Mouse (Mus musculus) MEL (cell line): ENCODE measurements around the gene Bfar. TPM values are rescaled to one million over a fixed set of nuclear protein-coding genes. Genes with fewer than 3 reads are reported as not detected.

ENCODE experiments used
- DNase-seq: peaks from one replicate; pipeline ENCODE4 v3.0.0; 2011; ENCODE audit warnings: low read depth, low spot score
- H3K27ac ChIP-seq: 2 replicates; pipeline ENCODE4 v1.5.1; 2012; ENCODE audit warnings: low read depth, mild to moderate bottlenecking, control low read depth, low read length, moderate library complexity; ENCODE audit not compliant: control insufficient read depth
- H3K27me3 ChIP-seq, 2 experiments: fragments of 150-350 bp in 1 of 2; sonication (generic) in 1 of 2; 2 replicates each; pipeline ENCODE4 v1.6.1; 2012; ENCODE audit warnings: low read length in 2 of 2, mild to moderate bottlenecking in 2 of 2, improper control_type of control experiment in 1 of 2, moderate library complexity in 1 of 2; ENCODE audit not compliant: insufficient read depth in 2 of 2, control insufficient read depth in 1 of 2
- H3K36me3 ChIP-seq, 2 experiments: 2 replicates each; pipeline ENCODE4 v1.6.1; 2012 to 2014; ENCODE audit warnings: low read length in 2 of 2, improper control_type of control experiment in 1 of 2, inconsistent platforms in 1 of 2, mild to moderate bottlenecking in 1 of 2; ENCODE audit not compliant: insufficient read depth in 2 of 2, control insufficient read depth in 1 of 2
- H3K4me1 ChIP-seq, 2 experiments: fragments of 150-350 bp in 1 of 2; sonication (generic) in 1 of 2; 2 replicates each; pipeline ENCODE4 v1.6.1; 2012; ENCODE audit warnings: low read length in 2 of 2, improper control_type of control experiment in 1 of 2, mild to moderate bottlenecking in 1 of 2; ENCODE audit not compliant: insufficient read depth in 2 of 2, control insufficient read depth in 1 of 2
- H3K4me3 ChIP-seq, 2 experiments: fragments of 150-350 bp in 1 of 2; sonication (generic) in 1 of 2; 2 replicates each; pipeline ENCODE4 v1.5.1; 2012; ENCODE audit warnings: low read depth in 2 of 2, low read length in 2 of 2, mild to moderate bottlenecking in 2 of 2, moderate library complexity in 2 of 2, control low read depth in 1 of 2, improper control_type of control experiment in 1 of 2; ENCODE audit not compliant: control insufficient read depth in 1 of 2, insufficient read depth in 1 of 2
- H3K79me2 ChIP-seq: 2 replicates; pipeline ENCODE4 v1.6.1; 2012; ENCODE audit warnings: mild to moderate bottlenecking, low read length, moderate library complexity; ENCODE audit not compliant: control insufficient read depth, poor library complexity, insufficient read depth
- H3K9ac ChIP-seq: 2 replicates; pipeline ENCODE4 v1.6.1; 2012; ENCODE audit warnings: low read depth, mild to moderate bottlenecking, control low read depth, low read length, moderate library complexity; ENCODE audit not compliant: control insufficient read depth, poor library complexity, severe bottlenecking
- H3K9me3 ChIP-seq: fragments of 150-350 bp; sonication (generic); replicated peaks from 2 replicates; pipeline ENCODE4 v1.6.1; 2012; ENCODE audit warnings: mild to moderate bottlenecking, low read length, improper control_type of control experiment, moderate library complexity; ENCODE audit not compliant: insufficient read depth
- CTCF ChIP-seq, 3 experiments: IDR thresholded peaks in 2 of 3; conservative IDR thresholded peaks in 1 of 3; 2 replicates each; pipeline ENCODE4 v1.5.1; 2011 to 2012; ENCODE audit warnings: low read length in 3 of 3, low read depth in 2 of 3, mild to moderate bottlenecking in 2 of 3, improper control_type of control experiment in 1 of 3, inconsistent platforms in 1 of 3, mixed read lengths in 1 of 3, moderate library complexity in 1 of 3; ENCODE audit not compliant: control insufficient read depth in 1 of 3, insufficient read depth in 1 of 3, poor library complexity in 1 of 3, severe bottlenecking in 1 of 3
- E2F4 ChIP-seq: IDR thresholded peaks from 2 replicates; pipeline ENCODE4 v1.6.1; 2011; ENCODE audit warnings: low read depth, low read length, improper control_type of control experiment, borderline replicate concordance
- KAT2A ChIP-seq: conservative IDR thresholded peaks from 2 replicates; pipeline ENCODE4 v1.6.1; 2012; ENCODE audit warnings: low read depth, low read length, improper control_type of control experiment, inconsistent platforms
- MXI1 ChIP-seq: IDR thresholded peaks from 2 replicates; pipeline ENCODE4 v1.6.1; 2011; ENCODE audit warnings: mild to moderate bottlenecking, low read depth, low read length, improper control_type of control experiment
- RAD21 ChIP-seq: IDR thresholded peaks from 2 replicates; pipeline ENCODE4 v1.6.1; 2011; ENCODE audit warnings: mild to moderate bottlenecking, low read depth, low read length, improper control_type of control experiment
- SIN3A ChIP-seq: IDR thresholded peaks from 2 replicates; pipeline ENCODE4 v1.6.1; 2012; ENCODE audit warnings: low read length, improper control_type of control experiment, inconsistent platforms
- SMC3 ChIP-seq: IDR thresholded peaks from 2 replicates; pipeline ENCODE4 v1.6.1; 2011; ENCODE audit warnings: low read depth, low read length, improper control_type of control experiment
- TBP ChIP-seq: IDR thresholded peaks from 2 replicates; pipeline ENCODE4 v1.8.0; 2011; ENCODE audit warnings: low read depth, low read length, improper control_type of control experiment
- UBTF ChIP-seq: IDR thresholded peaks from 2 replicates; pipeline ENCODE4 v1.6.1; 2012; ENCODE audit warnings: low read depth, mild to moderate bottlenecking, inconsistent platforms, low read length, improper control_type of control experiment, moderate library complexity, borderline replicate concordance; ENCODE audit not compliant: insufficient read depth
- USF2 ChIP-seq, 2 experiments: IDR thresholded peaks; 2 replicates each; pipeline ENCODE4 v1.6.1; 2011 to 2012; ENCODE audit warnings: improper control_type of control experiment in 2 of 2, low read length in 2 of 2, borderline replicate concordance in 1 of 2, inconsistent platforms in 1 of 2, low read depth in 1 of 2, mild to moderate bottlenecking in 1 of 2; ENCODE audit not compliant: insufficient read depth in 1 of 2
- ZKSCAN1 ChIP-seq: IDR thresholded peaks from 2 replicates; pipeline ENCODE4 v1.6.1; 2012; ENCODE audit warnings: low read depth, mild to moderate bottlenecking, inconsistent platforms, low read length, improper control_type of control experiment, moderate library complexity
- polyA plus RNA-seq, 2 experiments: library from polyadenylated mRNA; stranded (reverse) in 1 of 2; unstranded in 1 of 2; fragments of >175 nt in 1 of 2; fragments of >200 nt in 1 of 2; gene quantifications; 2 replicates each; pipeline versions ENCODE4 v1.2.1 to v1.2.4; 2012; ENCODE audit warnings: low replicate concordance in 2 of 2, low read depth in 1 of 2; ENCODE audit not compliant: insufficient read length in 2 of 2, insufficient read depth in 1 of 2, missing spikeins in 1 of 2
- total RNA-seq: library from RNA; depleted of rRNA; stranded (reverse); fragments of 300-350 nt; gene quantifications from 2 replicates; pipeline ENCODE4 v1.2.3, GENCODE M21; 2012

Gene Bfar
- total and polyA plus RNA-seq, 3 experiments = 20.6 to 21.8 TPM; not detected in 1

DNA sequence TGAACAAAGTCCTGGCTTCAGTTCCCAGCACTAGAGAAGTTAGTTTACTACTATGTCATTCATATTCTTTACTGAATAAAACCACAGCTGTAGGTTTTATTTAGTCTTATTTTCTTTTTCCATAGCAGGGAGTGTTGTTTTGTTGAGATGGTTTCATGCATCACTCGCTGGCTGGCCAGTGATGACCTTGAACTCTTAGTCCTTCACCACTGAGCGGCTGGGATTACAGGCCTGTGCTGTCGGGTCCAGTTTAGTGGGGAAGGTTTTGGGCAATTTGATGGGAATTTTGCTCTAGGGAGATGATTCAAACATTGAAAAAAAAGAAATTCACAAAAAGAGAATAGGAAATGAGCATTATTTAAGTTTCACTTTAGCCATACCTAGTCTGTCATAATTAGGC is 2.9 kb downstream of the Bfar start:
- Histone ChIP-seq H3K36me3 (peaks cover 8 to 10% of the 10 kb centered on the region in 2 experiments), H3K9ac (no peak overlapping the region), H3K4me1 (peaks cover 0 to 7% of the 10 kb centered on the region in 2 experiments; a peak in 1 of 4 replicates), H3K79me2 (peaks cover 20% of the 10 kb centered on the region), H3K27me3 (no peaks in the 10 kb centered on the region), H3K9me3 (no peaks in the 10 kb centered on the region), H3K4me3 (no peak overlapping the region), H3K27ac (no peak overlapping the region)
- no peak for DNase-seq
- TF ChIP-seq UBTF = no peak
- no peak for TF ChIP-seq ZKSCAN1
- no peak for TF ChIP-seq KAT2A

DNA sequence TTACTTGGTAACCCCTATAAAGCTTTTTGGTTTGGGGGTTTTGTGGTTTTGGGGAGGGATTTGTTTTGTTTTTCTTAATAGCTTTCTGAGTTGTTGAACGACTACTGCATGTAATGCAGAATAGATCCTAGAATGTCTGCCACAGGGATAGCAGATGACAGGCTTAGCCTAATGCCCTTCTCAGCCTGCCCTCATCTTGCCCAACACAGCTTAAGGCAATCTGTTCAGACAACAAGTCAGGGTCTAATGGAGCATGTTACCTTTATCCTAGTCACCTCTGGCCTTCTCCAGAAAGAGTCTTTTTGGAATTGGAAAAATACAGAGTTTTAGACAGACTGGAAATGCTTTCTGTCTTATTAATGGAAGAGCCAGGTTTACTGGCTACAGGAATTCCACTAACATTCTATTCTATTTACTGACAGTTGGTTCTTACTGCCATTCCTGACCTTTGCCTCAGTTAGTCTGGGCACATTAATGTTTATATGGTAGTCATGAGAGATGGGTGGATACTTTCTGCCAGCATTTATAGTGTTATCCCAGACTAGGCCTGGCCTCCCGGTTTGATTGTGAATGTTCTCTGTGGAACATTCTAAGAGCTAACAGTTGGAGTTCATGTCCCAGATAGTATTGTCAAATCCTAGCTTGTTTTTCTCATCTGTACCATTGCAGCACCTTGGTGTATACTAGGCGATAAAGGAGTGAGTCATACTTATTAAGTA is 7.1 kb downstream of the Bfar start:
- Histone ChIP-seq H3K79me2 (peaks cover 5% of the 10 kb centered on the region; the same call in 1 of the 2 replicates), H3K9ac (no peak overlapping the region), H3K27me3 (no peaks in the 10 kb centered on the region), H3K36me3 (peaks cover 0 to 8% of the 10 kb centered on the region in 2 experiments), H3K9me3 (no peaks in the 10 kb centered on the region), H3K4me3 (no peak overlapping the region), H3K27ac (no peak overlapping the region), H3K4me1 (no peaks in the 10 kb centered on the region)
- TF ChIP-seq SIN3A = no peak
- TF ChIP-seq USF2 (IDR thresholded peaks at IDR 0.05; ENCODE audit: borderline replicate concordance in 1 of 2, insufficient read depth in 1 of 2, low read depth in 1 of 2, low read length in 2 of 2) = no peak
- TF ChIP-seq TBP = no peak
- TF ChIP-seq CTCF (IDR thresholded peaks at IDR 0.05 in 2 of 3, conservative IDR thresholded peaks at IDR 0.05 in 1 of 3; ENCODE audit: control insufficient read depth in 1 of 3, insufficient read depth in 1 of 3, low read depth in 2 of 3, low read length in 3 of 3, poor library complexity in 1 of 3, severe bottlenecking in 1 of 3) = no peak
- no peak for TF ChIP-seq MXI1
- DNase-seq = no peak

DNA sequence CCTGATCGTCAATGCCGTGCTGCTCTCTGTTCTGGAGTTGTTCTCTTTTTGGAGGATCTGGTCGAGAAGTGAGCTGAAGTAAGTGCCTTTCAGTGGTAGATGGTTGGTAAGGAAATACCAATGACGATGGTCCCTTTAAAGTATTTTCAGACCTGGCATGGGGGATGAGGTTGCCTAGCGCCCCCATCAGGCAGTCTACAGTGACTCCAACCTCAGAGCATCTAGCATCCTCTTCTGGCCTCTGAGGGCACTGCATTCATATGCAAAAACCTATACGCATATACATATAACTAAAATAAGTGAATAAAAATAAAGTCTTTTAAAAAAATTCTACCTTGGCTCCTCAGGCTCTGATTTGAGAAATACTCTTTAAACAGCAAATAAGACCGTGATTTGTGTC is 27.3 kb downstream of the Bfar start:
- peaks cover 0 to 8% of the 10 kb centered on the region in 2 experiments; a peak in 2 of 4 replicates for H3K36me3 ChIP-seq
- no peaks in the 10 kb centered on the region for H3K27me3 ChIP-seq
- DNase-seq = peak; percentile 42
- TF ChIP-seq SMC3 (0 out of 2 replicates have a peak, but pooled peaks have one; percentile 22), RAD21 (peak; percentile 20), CTCF (IDR thresholded peaks at IDR 0.05 in 2 of 3, conservative IDR thresholded peaks at IDR 0.05 in 1 of 3; ENCODE audit: control insufficient read depth in 1 of 3, insufficient read depth in 1 of 3, low read depth in 2 of 3, low read length in 3 of 3, poor library complexity in 1 of 3, severe bottlenecking in 1 of 3) (peak; percentile 61 to 94 (median 69)), E2F4 (no peak)
- H3K27ac ChIP-seq = no peak overlapping the region
- no peak overlapping the region for H3K9ac ChIP-seq
- H3K79me2 ChIP-seq = no peaks in the 10 kb centered on the region
- H3K4me3 ChIP-seq = no peak overlapping the region
- H3K4me1 ChIP-seq = no peaks in the 10 kb centered on the region
- H3K9me3 ChIP-seq = no peaks in the 10 kb centered on the region
